Mouse (Mus musculus) lung, postnatal 4 days (tissue): ENCODE measurements around the gene Slc6a1.
"Not testable (repeated sequence)": the region's sequence is repeated elsewhere in the genome, so short reads cannot be mapped to it uniquely, and the experiment has no call there.

Source experiments
- DNase-seq, 2 experiments: peaks; one replicate each; pipeline ENCODE4 v3.0.0; 2021

The Slc6a1 gene

DNA sequence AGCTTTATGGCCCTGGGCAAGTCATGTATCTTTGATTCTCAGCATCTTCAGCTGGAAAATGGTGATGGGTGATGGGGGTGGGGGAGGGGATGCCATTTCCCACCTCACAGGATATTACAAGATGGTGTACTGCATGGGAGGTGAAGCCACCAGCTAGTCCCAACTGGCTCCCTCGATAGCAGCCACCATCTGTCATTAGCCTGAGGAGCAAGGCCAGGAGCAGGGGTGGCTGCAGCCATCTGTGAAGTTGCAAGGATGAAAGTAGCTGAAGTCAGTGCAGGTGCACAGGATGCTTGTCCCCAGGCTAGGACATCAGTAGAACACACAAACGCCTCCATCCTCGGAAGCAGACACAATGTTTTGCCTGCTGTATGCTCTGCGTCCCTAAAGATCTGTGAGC, 8.5 kb downstream of the Slc6a1 start:
- DNase-seq: no peak

- no peak for DNase-seq
Measured at GRCm38 (mm10) chr6:114291396-114291795, 9.0 kb downstream of the Slc6a1 start.

DNA sequence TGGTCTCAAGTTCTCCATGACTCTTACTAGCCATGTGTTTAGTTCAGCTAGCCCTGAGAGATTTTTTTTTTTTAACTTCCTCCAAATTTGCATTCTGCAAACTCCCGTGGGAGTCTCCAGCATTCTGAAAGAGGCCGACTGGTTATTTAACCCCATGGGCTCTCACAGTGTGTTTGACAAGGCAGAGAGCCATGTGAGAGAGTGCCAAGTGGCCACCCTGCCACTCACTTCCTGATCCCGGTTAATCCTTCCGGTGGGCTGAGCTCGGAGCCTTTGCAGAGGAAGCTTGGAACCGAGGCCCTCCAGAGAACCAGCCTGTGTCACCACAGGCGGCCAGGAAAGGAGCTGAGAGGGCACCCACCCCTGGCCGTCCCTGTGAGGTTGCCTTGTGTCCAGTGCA, 11.1 kb downstream of the Slc6a1 start:
- peak in 1 of 2 experiments; percentile 34 for DNase-seq

DNA sequence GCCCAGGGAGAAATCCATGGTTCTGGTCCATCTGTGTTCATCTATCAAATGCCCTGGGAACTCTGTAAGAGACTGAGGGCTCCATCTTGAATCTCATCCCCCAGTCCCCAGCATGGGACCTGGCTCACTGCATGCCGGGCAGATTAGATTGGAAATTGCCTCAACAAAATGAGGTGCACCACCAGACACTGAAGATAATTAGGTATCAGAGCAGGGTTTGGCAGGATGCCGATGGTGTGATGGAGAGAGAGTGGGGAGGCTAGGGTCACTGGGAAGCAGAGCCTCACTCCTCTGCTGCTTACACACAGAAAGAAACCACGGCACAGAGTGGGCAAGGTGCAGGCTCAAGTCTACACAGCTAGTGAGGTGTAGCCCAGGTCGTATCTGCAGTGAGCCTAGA, 12.7 kb downstream of the Slc6a1 start:
- DNase-seq: no peak

GRCm38 (mm10) chr6:114297260-114298002, 15.0 kb downstream of the Slc6a1 start:
- DNase-seq: no peak

- no peak for DNase-seq
Measured at GRCm38 (mm10) chr6:114299699-114300098, 17.3 kb downstream of the Slc6a1 start.

- DNase-seq: no peak
Measured at GRCm38 (mm10) chr6:114300737-114301136, 18.3 kb downstream of the Slc6a1 start.

DNA sequence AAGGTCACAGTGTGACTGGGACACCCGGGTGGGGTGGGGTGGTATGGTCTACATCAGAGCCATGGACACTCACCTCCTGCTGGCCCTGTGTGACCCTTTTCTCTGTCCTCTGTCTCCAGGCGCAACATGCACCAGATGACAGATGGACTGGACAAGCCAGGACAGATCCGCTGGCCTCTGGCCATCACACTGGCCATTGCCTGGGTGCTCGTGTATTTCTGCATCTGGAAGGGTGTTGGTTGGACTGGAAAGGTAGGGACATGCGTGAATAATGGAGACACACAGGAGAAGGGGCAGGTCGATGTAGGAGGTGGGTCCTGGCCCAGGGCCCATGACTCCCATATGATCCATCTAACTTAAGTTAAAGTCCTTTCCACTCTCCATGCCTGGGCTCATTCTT, 22.2 kb downstream of the Slc6a1 start:
- DNase-seq: no peak

GRCm38 (mm10) chr6:114320511-114320910, 38.1 kb downstream of the Slc6a1 start:
- no peak for DNase-seq

DNA sequence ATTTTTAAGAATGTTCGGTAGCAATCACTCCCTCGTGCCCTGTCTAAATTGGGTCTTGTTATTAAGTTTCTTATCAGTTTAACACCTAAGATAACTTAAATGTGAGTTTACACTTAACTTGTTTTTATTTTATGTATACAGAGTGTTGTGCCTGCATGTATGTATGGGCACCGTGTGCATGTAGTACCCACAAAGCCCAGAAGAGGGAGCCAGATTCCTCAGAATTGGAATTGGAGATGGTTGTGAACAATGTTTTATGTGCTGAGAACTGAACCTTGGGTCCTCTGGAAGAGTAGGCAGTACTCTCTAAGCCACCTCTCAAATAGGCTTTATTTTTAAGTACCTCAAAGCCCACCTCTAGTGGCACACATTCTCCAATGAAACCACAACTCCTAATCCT, 38.7 kb downstream of the Slc6a1 start:
- DNase-seq: no peak

DNA sequence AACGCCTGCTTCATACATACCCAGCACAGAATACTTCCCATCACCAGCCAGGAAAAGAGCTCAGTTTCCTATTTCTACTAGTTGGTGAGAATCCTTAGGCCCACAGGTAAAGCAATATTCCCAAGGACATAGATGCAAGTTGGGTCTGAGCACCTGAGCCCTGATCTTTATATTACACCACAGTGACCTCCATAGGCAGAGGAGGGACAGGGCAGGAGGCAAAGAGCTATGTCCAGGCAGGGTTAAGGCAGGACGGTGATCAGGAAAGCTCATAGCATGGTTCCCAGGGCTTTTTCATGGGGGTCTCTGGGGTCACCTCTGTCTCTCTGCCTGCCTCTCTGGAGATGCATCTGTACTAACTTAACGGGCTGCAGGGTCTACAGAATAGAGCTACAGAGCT, 40.5 kb downstream of the Slc6a1 start:
- DNase-seq: no peak

- DNase-seq: no peak
Measured at GRCm38 (mm10) chr6:114324808-114325207, 42.4 kb downstream of the Slc6a1 start.

DNA sequence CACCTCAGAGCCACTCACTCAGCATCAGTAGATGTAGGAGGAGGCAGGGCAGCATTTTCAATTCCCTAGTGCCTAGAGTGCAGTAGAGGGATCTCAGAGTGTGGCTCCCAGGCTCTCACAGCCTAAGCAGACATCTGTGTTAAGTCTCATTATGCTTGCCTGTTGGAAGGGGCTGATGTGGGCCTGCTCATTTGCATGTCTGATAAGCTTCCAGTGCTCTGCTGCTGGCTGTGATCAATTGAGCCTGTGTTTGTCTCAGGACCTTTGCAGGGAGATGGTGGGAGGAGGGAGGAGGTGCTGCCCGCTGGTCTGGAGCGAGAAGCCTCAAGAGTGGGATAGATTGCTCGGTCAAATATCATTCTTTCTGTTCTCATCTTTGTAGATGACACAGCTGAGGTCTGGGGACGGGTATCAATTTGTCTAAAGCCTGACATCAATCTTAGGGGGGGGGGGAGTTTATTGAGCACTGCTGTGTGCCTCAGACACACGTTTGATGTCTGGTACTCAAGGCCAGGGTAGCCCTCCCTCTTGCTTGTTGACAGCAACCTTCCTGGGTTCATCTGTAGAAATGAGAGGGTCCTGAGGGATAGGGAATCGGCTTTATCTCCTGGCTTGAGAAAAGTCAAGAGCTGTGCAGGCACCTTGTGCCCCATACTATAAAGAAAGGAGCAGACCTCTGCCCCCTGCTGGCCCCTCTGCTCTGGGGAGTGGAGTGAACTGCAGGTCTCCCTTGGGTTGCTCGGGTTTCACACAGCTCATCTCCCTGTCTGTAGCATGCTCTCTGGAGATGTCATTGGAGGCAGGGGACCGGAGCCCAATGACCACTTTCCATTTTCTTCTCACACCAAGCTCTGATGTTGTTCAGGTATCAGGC, 47.4 kb downstream of the Slc6a1 start:
- DNase-seq: no peak

DNA sequence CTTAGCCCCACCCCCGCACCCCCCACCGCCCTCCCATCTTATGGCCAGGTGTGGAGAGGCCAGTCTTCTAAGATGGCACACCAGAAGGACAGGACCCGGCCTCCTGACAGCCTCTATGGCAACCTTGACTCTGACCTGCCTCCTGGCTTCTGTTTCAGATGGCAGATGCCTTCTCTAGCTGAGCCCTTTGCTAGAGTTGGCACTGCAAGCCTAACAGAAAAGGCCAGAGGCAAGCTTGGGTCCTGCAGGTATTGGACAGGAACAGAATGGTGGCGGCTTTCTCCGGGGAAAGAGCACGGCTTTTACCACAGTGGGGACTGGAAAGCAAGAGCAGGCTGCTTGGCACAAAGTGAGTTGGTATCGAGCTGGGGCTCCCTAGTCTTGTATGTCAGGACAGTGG, 49.5 kb downstream of the Slc6a1 start:
- DNase-seq: no peak

GRCm38 (mm10) chr6:114336128-114336943, 53.9 kb downstream of the Slc6a1 start:
- no peak for DNase-seq

DNA sequence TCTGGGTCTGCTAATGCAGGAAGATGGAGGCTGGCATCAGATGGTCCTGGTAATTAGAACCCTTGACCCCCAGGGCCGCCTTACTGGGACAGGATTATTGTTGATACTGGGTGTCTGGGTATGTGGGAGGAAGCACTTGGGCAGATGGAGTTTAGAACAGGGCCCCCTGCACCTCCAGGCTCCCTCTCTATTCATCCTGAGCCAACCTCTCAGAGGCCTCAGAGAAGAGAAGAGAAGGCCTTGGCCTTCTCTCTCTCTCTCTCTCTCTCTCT, 54.4 kb downstream of the Slc6a1 start:
- DNase-seq: no peak

DNA sequence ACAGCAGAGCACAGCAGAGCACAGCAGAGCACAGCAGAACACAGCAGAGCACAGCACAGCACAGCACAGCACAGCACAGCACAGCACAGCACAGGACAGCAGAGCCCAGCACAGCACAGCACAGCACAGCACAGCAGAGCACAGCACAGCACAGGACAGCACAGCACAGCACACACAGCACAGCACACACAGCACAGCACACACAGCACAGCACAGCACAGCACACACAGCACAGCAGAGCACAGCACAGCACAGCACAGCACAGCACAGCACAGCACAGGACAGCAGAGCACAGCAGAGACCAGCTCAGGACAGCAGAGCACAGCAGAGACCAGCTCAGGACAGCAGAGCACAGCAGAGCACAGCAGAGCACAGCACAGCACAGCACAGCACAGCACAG, 58.9 kb downstream of the Slc6a1 start:
- not testable (repeated sequence) for DNase-seq

DNA sequence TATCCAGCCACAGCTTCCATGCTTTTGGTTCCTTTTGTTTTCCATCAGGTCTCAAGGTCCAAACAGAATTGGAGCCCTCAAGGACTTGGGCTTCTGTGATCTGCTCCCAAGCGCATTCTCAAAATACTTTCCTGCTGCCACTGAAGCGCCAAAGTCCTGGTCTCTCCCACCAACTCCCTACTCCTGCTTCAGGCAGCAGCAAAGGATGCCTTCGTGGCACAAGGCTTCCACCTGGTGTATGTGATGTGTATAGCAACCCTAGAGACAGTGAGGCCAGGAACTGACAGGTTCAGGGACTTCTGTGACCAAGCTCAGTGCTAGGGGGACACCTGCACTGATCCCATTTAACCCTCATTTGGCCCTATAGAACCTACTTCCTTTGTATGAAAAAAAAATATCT, 61.3 kb downstream of the Slc6a1 start:
- peak in 1 of 2 experiments; percentile 32 for DNase-seq

GRCm38 (mm10) chr6:114345156-114345555, 62.7 kb downstream of the Slc6a1 start:
- peak; percentile 49 to 67 for DNase-seq

DNA sequence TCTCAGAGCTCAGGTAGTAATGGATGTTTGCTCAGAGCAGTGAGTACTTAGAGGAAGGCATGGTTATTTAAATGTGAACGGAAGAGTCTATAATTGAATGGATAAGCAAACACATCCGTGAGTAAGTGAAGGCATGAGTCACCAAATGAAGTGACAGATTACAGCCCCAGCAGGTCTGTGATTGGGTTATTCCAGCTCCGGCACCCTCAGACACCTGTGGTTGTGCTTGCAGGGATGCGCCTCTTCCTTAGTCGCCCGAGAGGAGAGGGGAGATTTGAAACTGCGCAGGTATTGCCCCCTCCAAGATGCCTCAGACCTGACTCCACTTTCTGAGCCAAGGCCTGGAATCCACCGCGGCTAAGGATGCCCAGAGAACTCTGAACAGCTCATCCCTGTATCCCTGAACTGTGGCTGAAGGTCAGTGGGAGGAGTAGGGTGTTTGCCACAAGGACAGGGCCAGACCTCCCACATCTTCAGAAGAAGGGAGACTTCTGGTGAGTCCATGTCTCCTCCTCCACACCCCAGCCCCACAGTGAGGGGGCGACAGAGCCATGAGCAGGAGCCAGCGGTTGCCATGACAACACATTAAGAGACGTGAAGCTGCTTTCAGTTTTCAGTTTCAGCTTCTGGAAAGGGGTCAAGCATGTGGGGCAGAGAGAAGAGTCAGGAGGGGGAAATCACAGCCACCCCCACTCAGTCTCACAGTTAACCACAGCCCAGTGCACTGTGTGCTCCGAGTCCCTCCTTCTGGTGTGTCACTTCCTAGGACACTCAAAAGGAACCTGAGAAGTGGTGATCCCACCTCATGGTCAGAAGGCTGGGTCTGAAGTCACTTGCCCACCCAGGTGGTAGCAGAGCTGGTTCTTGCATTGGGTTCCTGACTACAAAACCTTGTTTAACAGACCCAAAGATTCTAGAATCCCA, 65.7 kb downstream of the Slc6a1 start:
- no peak for DNase-seq

DNA sequence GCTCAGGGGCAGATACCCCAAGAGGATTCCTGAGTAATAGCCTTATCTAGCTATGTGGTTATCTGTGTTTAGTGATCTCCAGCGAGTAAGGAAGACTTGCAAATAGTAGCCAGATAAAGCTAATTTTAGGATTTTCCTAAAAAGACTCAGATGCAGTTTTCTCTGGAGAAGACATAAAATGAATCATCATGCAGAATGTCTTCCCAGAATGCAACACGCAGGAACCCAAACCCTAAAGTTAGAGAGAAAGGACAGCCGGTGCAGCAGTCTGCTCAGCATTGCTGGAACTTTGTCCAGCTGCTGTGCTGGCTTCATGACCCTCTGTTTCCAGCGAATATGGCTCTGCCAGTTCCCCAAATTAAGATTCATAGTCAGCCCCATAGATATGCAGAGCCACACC, 72.2 kb downstream of the Slc6a1 start:
- no peak for DNase-seq

- peak; percentile 34 to 62 for DNase-seq
Measured at GRCm38 (mm10) chr6:114358171-114358570, 75.7 kb downstream of the Slc6a1 start.
